Mouse (Mus musculus) regulatory T cell (primary cell): ENCODE results near the gene D630036H23Rik.
"Not testable (repeated sequence)": the region's sequence is repeated elsewhere in the genome, so short reads cannot be mapped to it uniquely, and the experiment has no call there.

Source experiments
- in situ Hi-C: fragments of 300-600 bp; cut with MboI, MseI; formaldehyde crosslinking; loops from one replicate; pipeline ENCODE4 v1.15.1; 2025; ENCODE audit warnings: high pct_unique_total_duplicates

D630036H23Rik gene

DNA sequence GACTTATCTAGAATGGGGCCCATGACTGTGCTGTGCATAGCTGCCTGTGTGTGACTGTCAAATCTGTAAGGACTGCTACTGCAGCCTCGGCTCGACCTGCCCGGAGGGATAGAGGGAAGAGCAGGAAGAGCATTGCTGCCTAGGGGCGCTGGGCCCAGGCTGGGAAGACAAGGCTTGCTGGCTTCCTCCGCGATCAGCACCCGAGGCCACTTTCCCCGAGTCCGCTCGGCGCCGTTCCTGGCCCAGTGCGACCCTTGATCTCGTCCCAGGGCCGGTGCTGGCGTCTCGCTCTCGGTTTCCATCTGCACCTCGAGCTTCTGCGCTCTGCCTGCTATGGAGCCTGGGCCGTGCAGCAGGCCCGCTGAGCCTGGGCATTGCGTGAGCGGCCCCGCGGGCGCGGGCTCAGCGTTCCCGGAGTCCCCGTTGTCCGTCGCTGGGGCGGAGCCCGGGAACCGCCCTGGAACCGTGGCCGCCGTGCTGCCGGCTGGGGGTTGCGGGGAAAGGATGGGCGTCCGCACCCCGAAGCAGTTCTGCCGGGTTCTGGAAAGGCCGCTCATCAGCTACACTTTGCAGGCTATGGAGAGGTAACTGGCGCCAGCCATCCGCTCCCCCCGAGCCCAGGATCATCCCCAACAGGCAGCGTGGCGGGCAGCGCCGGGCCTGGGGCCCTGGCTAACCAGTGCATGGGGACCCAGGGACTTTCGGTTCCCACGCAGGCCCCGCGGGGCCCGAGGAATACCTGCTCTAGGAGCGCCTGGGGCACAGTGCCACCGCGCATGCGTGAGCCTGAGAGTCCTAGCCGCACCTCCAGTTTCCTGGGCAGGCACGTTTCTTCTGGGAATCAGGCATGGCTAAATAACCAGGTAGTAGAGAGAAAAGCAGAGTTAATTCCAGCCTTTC lies at the start of gene D630036H23Rik, which contains the start of gene Ispd:
Gene D630036H23Rik (minus strand): TSS at position 741 of the 900 bp plus-strand sequence.
Gene Ispd (plus strand): TSS at position 10 of the 900 bp plus-strand sequence.
- in situ Hi-C loops, result no loop called here

DNA sequence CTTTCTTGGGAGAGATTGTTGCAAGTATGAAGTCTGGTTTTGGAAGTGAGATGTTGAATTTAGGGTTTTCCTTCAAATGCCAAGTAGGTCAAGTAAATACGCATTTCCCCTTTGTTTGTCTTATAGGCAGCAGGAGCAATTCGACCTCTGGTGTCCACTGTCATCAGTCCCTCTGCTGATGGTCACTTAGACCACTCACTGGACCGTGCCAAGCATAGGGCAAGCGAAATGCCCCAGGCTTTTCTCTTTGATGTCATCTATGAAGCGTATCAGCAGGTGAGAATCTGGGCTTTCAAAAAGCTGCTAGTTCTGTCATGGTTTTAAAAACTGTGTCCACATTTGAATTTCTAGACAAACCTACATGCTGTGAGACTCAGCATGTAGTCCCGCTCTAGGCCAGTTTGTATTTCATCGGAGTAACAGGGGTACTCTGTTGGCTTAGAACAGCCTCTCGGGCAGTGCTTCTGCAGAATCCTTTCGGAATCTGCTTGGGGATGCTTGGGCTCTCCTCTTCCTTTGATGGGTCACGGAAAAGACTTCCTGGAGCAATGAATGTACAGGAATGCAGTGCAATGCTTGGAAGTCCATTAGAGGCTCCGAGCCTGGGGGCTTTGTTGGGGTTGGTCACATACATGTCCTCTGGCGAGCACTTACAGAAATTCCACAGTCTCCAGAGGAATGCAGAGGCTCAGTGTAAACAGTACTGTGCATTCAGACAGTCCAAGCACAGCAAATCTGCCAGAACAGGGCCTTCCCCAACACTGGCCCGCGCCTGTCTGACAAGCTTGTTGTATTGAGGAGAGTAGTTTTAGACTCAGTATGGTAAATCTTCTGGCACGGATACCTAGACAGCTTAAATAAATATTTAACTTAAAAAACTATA lies 44.4 kb upstream of the D630036H23Rik start:
- in situ Hi-C loops, result no loop called here

DNA sequence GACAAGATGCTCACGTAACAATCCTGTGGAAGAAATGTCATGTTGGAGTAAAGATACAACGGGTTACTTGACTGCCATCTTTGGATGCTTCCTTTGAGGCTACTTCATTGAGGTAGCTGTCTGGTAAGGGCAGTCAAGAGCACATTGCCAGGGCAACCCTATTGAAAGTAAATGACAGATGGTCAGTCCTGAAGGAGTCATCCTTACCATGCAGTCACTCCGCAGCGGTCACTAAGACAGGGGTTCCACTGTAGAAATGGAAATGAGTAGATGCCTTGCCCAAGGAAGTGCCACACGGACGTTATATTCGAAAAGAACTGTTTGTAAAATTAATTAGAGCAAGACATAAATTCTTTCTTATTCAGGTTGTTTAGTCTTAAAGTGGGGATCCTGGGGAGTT lies 43.3 kb upstream of the D630036H23Rik start:
- in situ Hi-C loops, result no loop called here

- in situ Hi-C loops, result no loop called here
These were observed 41.7 kb upstream of the D630036H23Rik start for GRCm38 (mm10) chr12:36423677-36424076.

GRCm38 (mm10) chr12:36395115-36395514 lies 13.1 kb upstream of the D630036H23Rik start:
- in situ Hi-C loops, result no loop called here

- in situ Hi-C loops, result no loop called here
These were observed 5.0 kb upstream of the D630036H23Rik start for GRCm38 (mm10) chr12:36386991-36387390.

DNA sequence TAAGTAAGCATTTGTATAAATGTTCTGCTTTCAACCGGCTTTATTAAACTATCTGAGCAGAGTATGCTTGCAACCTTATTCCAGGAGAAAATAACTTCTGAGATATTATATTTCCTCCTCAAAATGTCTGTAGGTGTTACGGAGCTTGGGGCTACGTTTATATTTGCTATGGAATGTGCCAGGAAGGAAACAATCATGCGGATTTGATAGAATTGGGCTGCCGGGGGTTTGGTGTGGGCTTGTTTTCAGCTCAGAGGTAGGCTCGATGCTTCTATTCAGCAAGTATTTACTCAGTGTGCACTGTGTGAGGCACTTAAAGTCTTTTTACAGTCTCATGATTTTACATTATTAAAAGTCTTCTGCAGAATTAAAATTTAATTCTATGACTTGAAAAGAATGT lies 3.4 kb upstream of the D630036H23Rik start:
- in situ Hi-C loops, result no loop called here

DNA sequence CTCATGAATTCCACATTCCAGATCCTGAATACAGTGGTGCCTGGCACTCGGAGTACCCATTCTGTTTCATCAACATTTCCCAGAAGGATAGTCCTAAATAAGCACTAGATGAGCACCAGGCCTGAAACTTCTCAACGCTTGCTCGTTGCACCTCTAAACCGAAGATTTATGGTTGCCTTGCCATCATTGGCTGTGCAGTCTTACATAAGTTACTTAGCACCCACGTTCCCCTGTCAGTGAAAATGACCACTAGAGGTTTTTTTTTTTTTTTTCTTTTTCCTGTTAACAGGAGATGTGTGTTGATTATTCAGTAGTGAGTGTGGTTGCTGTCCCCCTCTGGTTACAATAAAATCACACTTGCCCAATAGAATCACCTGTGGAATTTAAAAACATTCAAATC lies 1.2 kb downstream of the D630036H23Rik start:
- in situ Hi-C loops, result no loop called here

GRCm38 (mm10) chr12:36380254-36380653 lies 1.7 kb downstream of the D630036H23Rik start:
- in situ Hi-C loops, result no loop called here

- in situ Hi-C loops, result not testable (repeated sequence)
These were observed 5.6 kb downstream of the D630036H23Rik start for GRCm38 (mm10) chr12:36376391-36376790.

GRCm38 (mm10) chr12:36373237-36373998 lies 8.6 kb downstream of the D630036H23Rik start:
- in situ Hi-C loops, result no loop called here

- in situ Hi-C loops, result no loop called here
These were observed 18.0 kb downstream of the D630036H23Rik start for GRCm38 (mm10) chr12:36364013-36364412.

- in situ Hi-C loops, result no loop called here
These were observed 21.3 kb downstream of the D630036H23Rik start for GRCm38 (mm10) chr12:36360693-36361092.

DNA sequence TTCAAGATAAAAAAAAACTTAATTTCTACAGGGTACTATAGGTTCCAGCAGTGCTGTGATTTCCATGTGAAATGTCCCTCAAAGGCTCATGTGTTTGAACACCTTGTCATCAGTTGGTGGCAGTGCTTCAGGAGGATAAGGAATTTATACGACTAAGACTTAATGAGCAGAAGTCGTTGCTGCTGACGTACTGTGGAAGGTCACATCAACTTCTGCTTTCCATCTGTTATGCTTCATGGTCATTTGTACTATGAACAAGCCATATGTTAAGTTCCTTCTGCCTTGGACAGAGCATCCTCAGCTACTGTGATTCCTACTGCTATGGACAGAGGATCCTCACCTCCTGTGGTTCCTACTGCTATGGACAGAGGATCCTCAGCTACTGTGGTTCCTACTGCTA lies 21.9 kb downstream of the D630036H23Rik start:
- in situ Hi-C loops, result no loop called here

GRCm38 (mm10) chr12:36344131-36344530 lies 37.9 kb downstream of the D630036H23Rik start:
- in situ Hi-C loops, result no loop called here

DNA sequence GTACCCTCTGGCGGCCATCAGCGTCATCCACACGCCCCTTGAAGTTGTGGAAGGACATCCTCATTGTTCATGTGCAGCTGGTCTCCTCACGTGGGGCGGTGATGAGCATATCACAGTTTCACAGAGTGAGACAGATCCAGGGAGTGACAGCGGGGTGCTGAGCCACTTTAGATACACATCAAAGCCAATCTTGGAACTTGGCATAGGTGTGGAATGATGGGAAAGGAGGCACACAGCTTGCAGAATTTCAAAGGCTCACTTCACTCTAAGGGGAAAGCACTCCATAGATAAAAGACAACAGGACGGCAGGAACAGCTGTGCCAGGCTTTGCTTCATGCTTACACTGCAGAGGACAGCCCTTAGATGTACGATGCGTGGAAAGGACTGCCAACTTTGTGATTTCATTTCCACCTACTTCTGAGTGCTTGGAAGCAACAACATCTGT lies 48.1 kb downstream of the D630036H23Rik start:
- in situ Hi-C loops, result no loop called here

- in situ Hi-C loops, result no loop called here
These were observed 49.3 kb downstream of the D630036H23Rik start for GRCm38 (mm10) chr12:36332676-36333075.
